Mouse (Mus musculus): ENCODE results near the gene Cntnap5b. TPM values are rescaled to one million over a fixed set of nuclear protein-coding genes. Genes with fewer than 3 reads are reported as not detected.
"Not testable (repeated sequence)": the region's sequence is repeated elsewhere in the genome, so short reads cannot be mapped to it uniquely, and the experiment has no call there.

Cntnap5b gene
- polyA plus RNA-seq, 1 experiment, result not detected

DNA sequence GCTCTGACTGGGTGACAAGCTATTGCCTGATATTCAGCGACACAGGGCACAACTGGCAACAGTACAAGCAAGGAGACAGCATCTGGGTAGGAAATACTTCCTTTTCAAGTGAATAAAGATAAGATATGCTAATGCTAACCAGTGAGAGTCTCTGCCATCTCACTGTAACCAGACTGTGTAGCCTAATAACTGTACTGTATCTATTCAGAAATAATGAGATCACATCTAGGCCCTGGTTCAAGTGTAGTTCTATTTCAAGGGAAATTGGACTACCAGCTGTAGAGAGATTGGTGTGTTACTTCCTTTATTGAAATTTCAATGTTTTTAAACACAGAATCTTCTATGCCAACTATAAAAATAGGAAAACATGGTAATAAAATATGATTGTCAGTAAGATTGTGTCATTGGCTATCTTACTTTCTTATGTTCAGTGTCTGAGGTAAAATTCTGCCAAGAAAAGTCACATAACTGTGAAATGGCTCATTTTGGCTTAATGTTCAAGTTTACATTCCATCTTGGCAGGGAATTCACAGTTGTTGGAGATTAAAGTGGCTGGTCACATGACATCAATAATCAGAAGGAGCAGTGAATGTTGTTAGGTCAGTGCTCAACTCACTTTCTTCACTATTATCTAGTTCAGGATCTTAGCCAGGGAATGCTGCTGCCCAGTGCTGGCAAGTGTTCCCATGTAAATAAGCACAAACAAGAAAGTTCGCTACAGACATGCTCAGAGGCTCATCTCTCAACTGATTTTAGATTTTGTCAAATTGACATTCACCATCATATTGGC is 194.9 kb downstream of the Cntnap5b start:
- Histone ChIP-seq H3K36me3 (ENCODE audit: control insufficient read depth) (no peaks in the 10 kb centered on the region), H3K27me3 (ENCODE audit: control insufficient read depth) (no peaks in the 10 kb centered on the region), H3K4me1 (ENCODE audit: control insufficient read depth) (no peaks in the 10 kb centered on the region), H3K9me3 (ENCODE audit: control insufficient read depth, low read length) (no peaks in the 10 kb centered on the region), H3K4me3 (replicated peaks) (no peak overlapping the region)
- no peak for TF ChIP-seq GATA1 (IDR thresholded peaks at IDR 0.05; ENCODE audit: low read length)
- no peak for TF ChIP-seq TAL1 (IDR thresholded peaks at IDR 0.05; ENCODE audit: low read length)

- H3K4me3 ChIP-seq (replicated peaks), result no peak overlapping the region
- H3K4me1 ChIP-seq (ENCODE audit: control insufficient read depth), result no peaks in the 10 kb centered on the region
- TF ChIP-seq TAL1 (IDR thresholded peaks at IDR 0.05; ENCODE audit: low read length), result no peak
- TF ChIP-seq GATA1 (IDR thresholded peaks at IDR 0.05; ENCODE audit: low read length), result no peak
- H3K9me3 ChIP-seq (ENCODE audit: control insufficient read depth, low read length), result no peaks in the 10 kb centered on the region
- no peaks in the 10 kb centered on the region for H3K36me3 ChIP-seq (ENCODE audit: control insufficient read depth)
- no peaks in the 10 kb centered on the region for H3K27me3 ChIP-seq (ENCODE audit: control insufficient read depth)
Measured at GRCm38 (mm10) chr1:99970184-99971086, 197.9 kb downstream of the Cntnap5b start.

DNA sequence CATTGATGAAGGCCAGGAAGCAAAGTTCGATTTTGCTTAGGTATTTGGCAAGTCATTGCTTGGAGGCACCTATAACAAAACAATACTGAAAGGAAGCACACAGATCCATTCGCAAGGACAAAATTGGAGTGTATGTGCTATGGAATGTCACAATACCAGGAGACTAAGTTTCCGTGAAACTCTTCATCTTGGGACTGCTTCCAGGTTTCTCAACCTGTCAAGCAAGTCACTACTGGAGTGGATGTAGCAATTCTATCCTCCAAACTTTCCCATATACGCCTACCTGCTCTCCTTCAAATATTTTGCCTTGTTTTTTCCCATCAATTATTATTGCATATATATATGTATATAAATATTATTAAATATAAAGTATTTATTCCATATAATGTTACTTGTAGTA is 228.7 kb downstream of the Cntnap5b start:
- H3K9me3 ChIP-seq (ENCODE audit: control insufficient read depth, low read length); H3K36me3 ChIP-seq (ENCODE audit: control insufficient read depth); H3K27me3 ChIP-seq (ENCODE audit: control insufficient read depth); H3K4me1 ChIP-seq (ENCODE audit: control insufficient read depth); H3K4me3 ChIP-seq (replicated peaks): not testable (repeated sequence)

GRCm38 (mm10) chr1:100006021-100006745 is 233.6 kb downstream of the Cntnap5b start:
- TF ChIP-seq TAL1 (IDR thresholded peaks at IDR 0.05; ENCODE audit: low read length) (no peak), GATA1 (IDR thresholded peaks at IDR 0.05; ENCODE audit: low read length) (no peak)
- H3K9me3 ChIP-seq (ENCODE audit: control insufficient read depth, low read length), result no peaks in the 10 kb centered on the region
- H3K4me3 ChIP-seq (replicated peaks), result no peak overlapping the region
- H3K36me3 ChIP-seq (ENCODE audit: control insufficient read depth), result no peaks in the 10 kb centered on the region
- no peaks in the 10 kb centered on the region for H3K4me1 ChIP-seq (ENCODE audit: control insufficient read depth)
- no peaks in the 10 kb centered on the region for H3K27me3 ChIP-seq (ENCODE audit: control insufficient read depth)

DNA sequence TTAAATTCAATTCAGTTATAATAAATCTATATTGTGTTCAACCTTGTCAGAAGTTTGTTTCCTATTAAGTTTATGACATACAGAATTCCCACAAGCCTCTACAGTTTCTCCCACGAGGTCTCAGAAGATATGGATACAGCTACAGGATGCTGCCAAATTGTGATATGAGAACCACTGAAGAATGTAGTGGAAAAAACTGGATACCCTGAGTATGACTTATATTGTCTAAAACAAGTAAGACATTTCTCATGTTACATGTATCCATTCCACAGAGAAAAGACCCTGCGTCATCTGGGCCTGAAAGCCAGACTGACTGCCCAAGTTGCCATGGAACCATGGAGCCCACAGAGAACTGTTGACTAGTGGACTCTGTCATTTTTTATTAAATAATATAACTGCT is 269.2 kb downstream of the Cntnap5b start:
- H3K9me3 ChIP-seq (ENCODE audit: control insufficient read depth, low read length), result no peaks in the 10 kb centered on the region
- H3K4me3 ChIP-seq (replicated peaks), result no peak overlapping the region
- no peaks in the 10 kb centered on the region for H3K4me1 ChIP-seq (ENCODE audit: control insufficient read depth)
- H3K27me3 ChIP-seq (ENCODE audit: control insufficient read depth), result no peaks in the 10 kb centered on the region
- H3K36me3 ChIP-seq (ENCODE audit: control insufficient read depth), result no peaks in the 10 kb centered on the region
- TF ChIP-seq TAL1 (IDR thresholded peaks at IDR 0.05; ENCODE audit: low read length) (no peak), GATA1 (IDR thresholded peaks at IDR 0.05; ENCODE audit: low read length) (no peak)

DNA sequence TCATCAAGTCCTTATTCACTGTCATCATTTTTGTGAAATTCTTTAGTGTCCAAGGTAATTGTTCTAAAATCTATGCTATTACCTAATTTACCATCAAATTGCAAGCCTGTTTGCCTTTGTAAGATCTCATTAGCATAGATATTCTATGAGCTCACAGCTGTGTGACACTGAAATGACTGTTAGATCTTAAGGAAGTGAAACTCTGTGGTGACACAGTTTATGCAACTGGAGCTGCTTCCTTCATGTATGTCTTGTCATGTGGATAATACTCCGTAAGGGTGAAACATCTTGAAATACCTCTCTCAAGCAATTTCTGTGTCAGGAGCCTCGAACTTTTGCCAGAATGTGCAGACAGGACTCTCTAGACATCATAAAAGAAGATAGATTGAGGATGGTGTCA is 307.2 kb downstream of the Cntnap5b start:
- TF ChIP-seq TAL1 (IDR thresholded peaks at IDR 0.05; ENCODE audit: low read length), result no peak
- no peak for TF ChIP-seq GATA1 (IDR thresholded peaks at IDR 0.05; ENCODE audit: low read length)
- Histone ChIP-seq H3K4me1 (ENCODE audit: control insufficient read depth) (no peaks in the 10 kb centered on the region), H3K36me3 (ENCODE audit: control insufficient read depth) (no peaks in the 10 kb centered on the region), H3K4me3 (replicated peaks) (no peak overlapping the region), H3K9me3 (ENCODE audit: control insufficient read depth, low read length) (no peaks in the 10 kb centered on the region), H3K27me3 (ENCODE audit: control insufficient read depth) (no peaks in the 10 kb centered on the region)

- no peaks in the 10 kb centered on the region for H3K27me3 ChIP-seq (ENCODE audit: control insufficient read depth)
- H3K9me3 ChIP-seq (ENCODE audit: control insufficient read depth, low read length), result no peaks in the 10 kb centered on the region
- H3K4me3 ChIP-seq (replicated peaks), result no peak overlapping the region
- H3K4me1 ChIP-seq (ENCODE audit: control insufficient read depth), result no peaks in the 10 kb centered on the region
- H3K36me3 ChIP-seq (ENCODE audit: control insufficient read depth), result no peaks in the 10 kb centered on the region
- no peak for TF ChIP-seq TAL1 (IDR thresholded peaks at IDR 0.05; ENCODE audit: low read length)
- TF ChIP-seq GATA1 (IDR thresholded peaks at IDR 0.05; ENCODE audit: low read length), result no peak
Measured at GRCm38 (mm10) chr1:100100516-100100915, 328.0 kb downstream of the Cntnap5b start.

GRCm38 (mm10) chr1:100101017-100101416 is 328.5 kb downstream of the Cntnap5b start:
- H3K36me3 ChIP-seq (ENCODE audit: control insufficient read depth), result no peaks in the 10 kb centered on the region
- no peaks in the 10 kb centered on the region for H3K9me3 ChIP-seq (ENCODE audit: control insufficient read depth, low read length)
- TF ChIP-seq GATA1 (IDR thresholded peaks at IDR 0.05; ENCODE audit: low read length) (no peak), TAL1 (IDR thresholded peaks at IDR 0.05; ENCODE audit: low read length) (no peak)
- H3K27me3 ChIP-seq (ENCODE audit: control insufficient read depth), result no peaks in the 10 kb centered on the region
- no peaks in the 10 kb centered on the region for H3K4me1 ChIP-seq (ENCODE audit: control insufficient read depth)
- no peak overlapping the region for H3K4me3 ChIP-seq (replicated peaks)

GRCm38 (mm10) chr1:100104343-100104742 is 331.8 kb downstream of the Cntnap5b start:
- Histone ChIP-seq H3K9me3 (ENCODE audit: control insufficient read depth, low read length) (no peaks in the 10 kb centered on the region), H3K36me3 (ENCODE audit: control insufficient read depth) (no peaks in the 10 kb centered on the region), H3K27me3 (ENCODE audit: control insufficient read depth) (no peaks in the 10 kb centered on the region), H3K4me3 (replicated peaks) (no peak overlapping the region), H3K4me1 (ENCODE audit: control insufficient read depth) (no peaks in the 10 kb centered on the region)
- no peak for TF ChIP-seq GATA1 (IDR thresholded peaks at IDR 0.05; ENCODE audit: low read length)
- TF ChIP-seq TAL1 (IDR thresholded peaks at IDR 0.05; ENCODE audit: low read length), result no peak

All from erythroblast, embryonic 14.5 days (primary cell).